Comparison of ENCODE assay signal across 8 mouse cellular contexts in genomic region chr10:86730823-86731499, GRCm38 (mm10). TPM values are rescaled to one million over a fixed set of nuclear protein-coding genes. Genes with fewer than 3 reads are reported as not detected.
DNase-seq lines count a peak whose midpoint lies in the region; ATAC-seq lines count a peak whose summit lies in the region.

No protein-coding gene starts in this region.

- peaks cover 11% of the 10 kb centered on the region for H3K4me1 ChIP-seq in hindbrain, embryonic 15.5 days (replicated peaks)

- 14% methylated on average over 22 of the region's 22 CpGs for WGBS in hindbrain, embryonic 15.5 days

- DNase-seq in WW6 (ENCODE audit: low read depth, low spot score): peak; percentile 73
- peak; percentile 86 to 90 for DNase-seq in cerebellum, postnatal 36 days
- peak; percentile 82 to 88 for DNase-seq in frontal cortex, postnatal 36 days (ENCODE audit: low spot score in 2 of 2)
- peak; percentile 80 to 82 for DNase-seq in layer of hippocampus, postnatal 36 days
- DNase-seq in lung, postnatal 36 days: peak; percentile 96
- peak; percentile 91 for DNase-seq in retina, postnatal 1 day
- DNase-seq in thymus, postnatal 4 days: peak; percentile 95

- peak overlapping the region; percentile 37 for H3K4me3 ChIP-seq in hindbrain, embryonic 15.5 days

- H3K36me3 ChIP-seq in hindbrain, embryonic 15.5 days: no peaks in the 10 kb centered on the region

- 0 out of 2 replicates have a peak overlapping the region, but pooled peaks have one; percentile 1 for H3K27ac ChIP-seq in hindbrain, embryonic 15.5 days (replicated peaks)

- H3K9ac ChIP-seq in hindbrain, embryonic 15.5 days: peak overlapping the region; percentile 42

- peak overlapping the region; percentile 62 for H3K4me2 ChIP-seq in hindbrain, embryonic 15.5 days

- no peaks in the 10 kb centered on the region for H3K9me3 ChIP-seq in hindbrain, embryonic 15.5 days

- ATAC-seq in hindbrain, embryonic 15.5 days (ENCODE audit: low FRiP score, low read depth): peak; percentile 57

- H3K27me3 ChIP-seq in hindbrain, embryonic 15.5 days: no peaks in the 10 kb centered on the region

RNA-seq across cellular contexts. Expression of gene Ttc41, which starts 25.4 kb away (rescaled TPM):
- polyA plus RNA-seq in hindbrain, embryonic 15.5 days (2015; fragmentation: Nextera tagmentation; extraction: Ambion mirVana): 1.7 and 2.0 TPM in 2 replicates
- 1 to 10 TPM; 1.2 to 2.4 TPM for total RNA-seq in layer of hippocampus, postnatal 36 days (2021)

RNA-seq across cellular contexts. Expression of gene Hsp90b1, which starts 25.7 kb away (rescaled TPM):
- polyA plus RNA-seq in hindbrain, embryonic 15.5 days (2015; fragmentation: Nextera tagmentation; extraction: Ambion mirVana): 308 and 330 TPM in 2 replicates
- total RNA-seq in layer of hippocampus, postnatal 36 days (2021): 100 to 1,000 TPM; 391 to 418 TPM

RNA-seq across cellular contexts. Expression of gene Gm49358, which starts 32.8 kb away (rescaled TPM):
- not detected in 2 replicates for polyA plus RNA-seq in hindbrain, embryonic 15.5 days (2015; fragmentation: Nextera tagmentation; extraction: Ambion mirVana)
- 10 to 100 TPM; 45.5 to 45.7 TPM for total RNA-seq in layer of hippocampus, postnatal 36 days (2021)

RNA-seq across cellular contexts. Expression of gene Nt5dc3, which starts 47.8 kb away (rescaled TPM):
- polyA plus RNA-seq in hindbrain, embryonic 15.5 days (2015; fragmentation: Nextera tagmentation; extraction: Ambion mirVana): 10.8 and 12.0 TPM in 2 replicates
- total RNA-seq in layer of hippocampus, postnatal 36 days (2021): 100 to 1,000 TPM; 133 to 138 TPM

Comparison
In these comparisons a context has a peak if more than half of its experiments do, and no peak if none do; other contexts are left out.
1. Peak in every context shown above with its lines: DNase-seq, ATAC-seq, H3K4me3 ChIP-seq and H3K27ac ChIP-seq.